Mouse (Mus musculus): Measurements from ENCODE around the gene Plcb2. TPM values are rescaled to one million over a fixed set of nuclear protein-coding genes. Genes with fewer than 3 reads are reported as not detected.
A peak's percentile ranks its signal among the peaks of the same experiment; 100 is the strongest.

Gene Plcb2
- total and polyA plus RNA-seq, 2 experiments from 2014 or later: 2.6 to 7.6 TPM

GRCm38 (mm10) chr2:118750476-118750875 lies 22.2 kb upstream of the Plcb2 start:
- TF ChIP-seq CTCF (IDR thresholded peaks at IDR 0.05; ENCODE audit: low read depth): no peak
- TF ChIP-seq EP300 (IDR thresholded peaks at IDR 0.05; ENCODE audit: low read depth): 0 out of 2 replicates have a peak, but pooled peaks have one; percentile 15
- H3K9me3 ChIP-seq (replicated peaks; ENCODE audit: control insufficient read depth, low read length): no peaks in the 10 kb centered on the region
- DNase-seq (ENCODE audit: low spot score): peak; percentile 77
- H3K9ac ChIP-seq (replicated peaks; ENCODE audit: low read depth, low read length): 0 out of 2 replicates have a peak overlapping the region, but pooled peaks have one; percentile 13
- no peaks in the 10 kb centered on the region for H3K27me3 ChIP-seq (ENCODE audit: control insufficient read depth, insufficient read depth, low read length)
- WGBS: 26% methylated on average over 8 of the region's 8 CpGs
- no peak overlapping the region for H3K4me3 ChIP-seq (ENCODE audit: low read depth, low read length)
- H3K36me3 ChIP-seq (replicated peaks; ENCODE audit: control insufficient read depth, insufficient read depth, low read length): peaks cover 9% of the 10 kb centered on the region
- peak overlapping the region; percentile 25 for H3K4me2 ChIP-seq (ENCODE audit: low read depth, low read length)
- ATAC-seq (ENCODE audit: insufficient read depth, low read depth): peak; percentile 59
- peaks cover 47% of the 10 kb centered on the region for H3K4me1 ChIP-seq (ENCODE audit: control insufficient read depth, insufficient read depth)
- H3K27ac ChIP-seq (ENCODE audit: low read depth): peak overlapping the region; percentile 84

DNA sequence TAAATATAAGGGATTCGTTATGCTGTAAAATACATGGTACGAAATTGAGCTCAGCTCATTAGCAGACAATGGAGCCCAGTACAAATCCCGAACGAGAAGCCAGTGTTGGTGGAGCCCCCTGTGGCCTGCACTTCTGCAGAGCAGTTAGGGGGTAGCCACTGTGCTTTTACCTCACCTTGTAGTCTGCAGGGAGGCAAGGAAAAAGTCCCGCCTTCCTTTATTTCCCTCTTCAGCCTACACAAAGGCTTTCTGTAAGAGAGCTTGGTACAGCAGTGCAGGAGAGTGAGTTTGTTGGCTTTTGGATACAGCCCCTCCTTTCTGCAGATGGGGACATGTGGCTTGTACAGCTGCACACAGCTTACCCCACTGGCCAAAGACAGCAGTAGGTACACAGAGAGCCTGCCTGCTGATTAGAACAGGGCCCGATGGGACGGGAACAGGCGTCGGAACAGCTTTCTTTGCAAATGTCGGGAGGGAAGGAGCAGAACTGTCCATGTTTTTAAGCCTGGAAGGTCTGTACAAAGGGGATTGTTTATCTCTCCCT lies 21.2 kb upstream of the Plcb2 start:
- Histone ChIP-seq H3K36me3 (replicated peaks; ENCODE audit: control insufficient read depth, insufficient read depth, low read length) (peaks cover 9% of the 10 kb centered on the region), H3K9ac (replicated peaks; ENCODE audit: low read depth, low read length) (no peak overlapping the region), H3K4me2 (ENCODE audit: low read depth, low read length) (peak overlapping the region; percentile 25), H3K9me3 (replicated peaks; ENCODE audit: control insufficient read depth, low read length) (no peaks in the 10 kb centered on the region), H3K27ac (ENCODE audit: low read depth) (peak overlapping the region; percentile 84), H3K4me3 (ENCODE audit: low read depth, low read length) (no peak overlapping the region), H3K4me1 (ENCODE audit: control insufficient read depth, insufficient read depth) (peaks cover 57% of the 10 kb centered on the region), H3K27me3 (ENCODE audit: control insufficient read depth, insufficient read depth, low read length) (no peaks in the 10 kb centered on the region)
- no peak for ATAC-seq (ENCODE audit: insufficient read depth, low read depth)
- 52% methylated on average over 10 of the region's 10 CpGs for WGBS
- no peak for DNase-seq (ENCODE audit: low spot score)
- TF ChIP-seq CTCF (IDR thresholded peaks at IDR 0.05; ENCODE audit: low read depth) (0 out of 2 replicates have a peak, but pooled peaks have one; percentile 4), EP300 (IDR thresholded peaks at IDR 0.05; ENCODE audit: low read depth) (no peak)

GRCm38 (mm10) chr2:118747301-118747960 lies 19.2 kb upstream of the Plcb2 start:
- DNase-seq (ENCODE audit: low spot score) (no peak), ATAC-seq (ENCODE audit: insufficient read depth, low read depth) (no peak)
- Histone ChIP-seq H3K4me2 (ENCODE audit: low read depth, low read length) (peak overlapping the region; percentile 97), H3K9ac (replicated peaks; ENCODE audit: low read depth, low read length) (peak overlapping the region; percentile 97), H3K36me3 (replicated peaks; ENCODE audit: control insufficient read depth, insufficient read depth, low read length) (peaks cover 9% of the 10 kb centered on the region), H3K4me1 (ENCODE audit: control insufficient read depth, insufficient read depth) (peaks cover 53% of the 10 kb centered on the region), H3K9me3 (replicated peaks; ENCODE audit: control insufficient read depth, low read length) (no peaks in the 10 kb centered on the region), H3K27me3 (ENCODE audit: control insufficient read depth, insufficient read depth, low read length) (no peaks in the 10 kb centered on the region), H3K27ac (ENCODE audit: low read depth) (peak overlapping the region; percentile 92), H3K4me3 (ENCODE audit: low read depth, low read length) (peak overlapping the region; percentile 93)
- TF ChIP-seq EP300 (IDR thresholded peaks at IDR 0.05; ENCODE audit: low read depth) (no peak), CTCF (IDR thresholded peaks at IDR 0.05; ENCODE audit: low read depth) (no peak)
- 11% methylated on average over 10 of the region's 10 CpGs for WGBS

GRCm38 (mm10) chr2:118745915-118746901 lies 18.0 kb upstream of the Plcb2 start:
- TF ChIP-seq EP300 (IDR thresholded peaks at IDR 0.05; ENCODE audit: low read depth) (no peak), CTCF (IDR thresholded peaks at IDR 0.05; ENCODE audit: low read depth) (no peak)
- Histone ChIP-seq H3K9me3 (replicated peaks; ENCODE audit: control insufficient read depth, low read length) (no peaks in the 10 kb centered on the region), H3K27ac (ENCODE audit: low read depth) (peak overlapping the region; percentile 92), H3K4me2 (ENCODE audit: low read depth, low read length) (peak overlapping the region; percentile 97), H3K4me1 (ENCODE audit: control insufficient read depth, insufficient read depth) (peaks cover 43% of the 10 kb centered on the region), H3K4me3 (ENCODE audit: low read depth, low read length) (peak overlapping the region; percentile 93), H3K36me3 (replicated peaks; ENCODE audit: control insufficient read depth, insufficient read depth, low read length) (peaks cover 9% of the 10 kb centered on the region), H3K27me3 (ENCODE audit: control insufficient read depth, insufficient read depth, low read length) (no peaks in the 10 kb centered on the region), H3K9ac (replicated peaks; ENCODE audit: low read depth, low read length) (peak overlapping the region; percentile 97)
- WGBS: under 1% methylated on average over 108 of the region's 113 CpGs
- DNase-seq (ENCODE audit: low spot score) (no peak), ATAC-seq (ENCODE audit: insufficient read depth, low read depth) (peak; percentile 22)

DNA sequence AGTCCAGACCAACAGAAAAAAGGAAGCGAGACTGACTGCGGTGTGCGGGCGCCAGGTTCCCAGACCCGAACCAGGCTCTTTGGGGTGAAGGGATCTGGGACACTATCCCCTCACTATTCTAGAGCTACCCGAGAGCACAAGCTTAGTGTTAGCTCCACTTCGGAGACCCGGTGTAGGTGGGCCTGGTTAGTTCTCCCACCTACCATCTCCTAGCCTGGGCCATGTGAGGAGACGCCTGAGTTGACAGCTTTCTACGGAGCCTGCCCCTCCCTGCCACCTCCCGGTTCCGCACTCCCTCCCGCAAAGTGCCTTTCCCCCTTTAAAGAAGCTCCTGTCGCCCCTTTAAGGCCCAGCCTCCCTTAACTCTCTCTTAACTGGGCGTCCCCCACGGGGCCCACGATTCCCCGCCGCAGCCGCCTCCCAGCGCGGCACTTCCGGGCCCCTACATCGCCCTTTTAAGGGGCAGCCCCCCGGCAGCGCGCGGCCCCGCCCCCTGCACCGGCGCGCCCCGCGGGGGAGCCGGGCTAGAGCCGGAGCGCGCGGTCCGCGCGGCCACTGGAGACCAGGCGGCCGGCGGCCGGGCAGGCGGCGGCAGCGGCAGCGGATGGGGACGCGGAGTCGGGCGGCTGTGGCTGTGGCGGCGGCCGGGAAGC lies 17.1 kb upstream of the Plcb2 start, which contains the start of gene Inafm2:
Inafm2 (plus strand) TSS at position 527 of the 653 bp plus-strand sequence.
- H3K9me3 ChIP-seq (replicated peaks; ENCODE audit: control insufficient read depth, low read length): no peaks in the 10 kb centered on the region
- H3K36me3 ChIP-seq (replicated peaks; ENCODE audit: control insufficient read depth, insufficient read depth, low read length): peaks cover 9% of the 10 kb centered on the region
- peak within 1 kb of the TSS; percentile 97 for H3K9ac ChIP-seq (replicated peaks; ENCODE audit: low read depth, low read length)
- ATAC-seq (ENCODE audit: insufficient read depth, low read depth) (peak; percentile 89), DNase-seq (ENCODE audit: low spot score) (peak; percentile 92)
- peak within 1 kb of the TSS; percentile 97 for H3K4me2 ChIP-seq (ENCODE audit: low read depth, low read length)
- H3K27ac ChIP-seq (ENCODE audit: low read depth): peak within 1 kb of the TSS; percentile 92
- no peaks in the 10 kb centered on the region for H3K27me3 ChIP-seq (ENCODE audit: control insufficient read depth, insufficient read depth, low read length)
- TF ChIP-seq CTCF (IDR thresholded peaks at IDR 0.05; ENCODE audit: low read depth): no peak
- no peak; the same call in 1 of the 2 replicates for TF ChIP-seq EP300 (IDR thresholded peaks at IDR 0.05; ENCODE audit: low read depth)
- under 1% methylated on average over 48 of the region's 57 CpGs for WGBS
- H3K4me3 ChIP-seq (ENCODE audit: low read depth, low read length): peak within 1 kb of the TSS; percentile 93
- peaks cover 36% of the 10 kb centered on the region for H3K4me1 ChIP-seq (ENCODE audit: control insufficient read depth, insufficient read depth)

Data from heart, postnatal 0 days (tissue).